Mouse (Mus musculus) midbrain, embryonic 16.5 days (tissue): Measurements from ENCODE around the gene Pnrc1. TPM values are rescaled to one million over a fixed set of nuclear protein-coding genes. Genes with fewer than 3 reads are reported as not detected.
"Not testable (repeated sequence)": the region's sequence is repeated elsewhere in the genome, so short reads cannot be mapped to it uniquely, and the experiment has no call there.

Experiments
- ATAC-seq: fragments of 200-750 bp; cut with Nextera tagmentation; 2 replicates; pipeline ENCODE4 v1.8.0; 2017; ENCODE audit warnings: moderate TSS enrichment
- H3K27ac ChIP-seq: fragments of 300-500 bp; sonication (generic); 2 replicates; pipeline ENCODE4 v1.5.1; 2014; ENCODE audit warnings: mild to moderate bottlenecking, low read length, mixed read lengths
- H3K27me3 ChIP-seq: fragments of 300-500 bp; sonication (generic); 2 replicates; pipeline ENCODE4 v1.6.1; 2014; ENCODE audit warnings: low read depth, low read length, mixed read lengths; ENCODE audit not compliant: control insufficient read depth, insufficient read depth
- H3K36me3 ChIP-seq: fragments of 300-500 bp; sonication (generic); 2 replicates; pipeline ENCODE4 v1.6.1; 2014; ENCODE audit warnings: mild to moderate bottlenecking, low read length, moderate library complexity, mixed read lengths; ENCODE audit not compliant: control insufficient read depth, insufficient read depth
- H3K4me1 ChIP-seq: fragments of 300-500 bp; sonication (generic); 2 replicates; pipeline ENCODE4 v1.6.1; 2014; ENCODE audit warnings: mild to moderate bottlenecking, low read length, mixed read lengths; ENCODE audit not compliant: control insufficient read depth, insufficient read depth
- H3K4me2 ChIP-seq: fragments of 300-500 bp; sonication (generic); 2 replicates; pipeline ENCODE4 v1.6.1; 2014; ENCODE audit warnings: mild to moderate bottlenecking, low read length, mixed read lengths
- H3K4me3 ChIP-seq: fragments of 300-500 bp; sonication (generic); 2 replicates; pipeline ENCODE4 v1.5.1; 2014; ENCODE audit warnings: low read depth, mild to moderate bottlenecking, low read length, moderate library complexity, mixed read lengths
- H3K9ac ChIP-seq: fragments of 300-500 bp; sonication (generic); 2 replicates; pipeline ENCODE4 v1.6.1; 2014; ENCODE audit warnings: low read depth, low read length, mixed read lengths
- H3K9me3 ChIP-seq: fragments of 300-500 bp; sonication (generic); replicated peaks from 2 replicates; pipeline ENCODE4 v1.6.1; 2014; ENCODE audit warnings: mild to moderate bottlenecking, low read length, mixed read lengths; ENCODE audit not compliant: control insufficient read depth, poor library complexity, severe bottlenecking
- WGBS: fragments of 180-500 bp; shearing (Covaris S2); extraction: QIAGEN DNeasy Blood & Tissue Kit; methylation state at CpG from one replicate; pipeline ENCODE4 v1.1.7; 2014; 5-methylcytosine and 5-hydroxymethylcytosine counted together
- polyA plus RNA-seq: library from polyadenylated mRNA; unstranded; fragments of >200 nt; fragmentation: Nextera tagmentation; extraction: Ambion mirVana; gene quantifications from 2 replicates; pipeline ENCODE4 v1.2.1, GENCODE M21; 2015

Gene Pnrc1
- polyA plus RNA-seq, 1 experiment from 2014 or later = 48.7 TPM

- H3K27ac ChIP-seq = no peak overlapping the region
- no peaks in the 10 kb centered on the region for H3K4me1 ChIP-seq
- H3K9ac ChIP-seq = no peak overlapping the region
- no peak overlapping the region for H3K4me2 ChIP-seq
- no peak overlapping the region for H3K4me3 ChIP-seq
- no peaks in the 10 kb centered on the region for H3K27me3 ChIP-seq
- whole genome bisulfite sequencing = 92% methylated on average over 1 of the region's 1 CpGs
- no peaks in the 10 kb centered on the region for H3K9me3 ChIP-seq
- no peaks in the 10 kb centered on the region for H3K36me3 ChIP-seq
- no peak for ATAC-seq
Observed at GRCm38 (mm10) chr4:33303057-33303456, 13.1 kb upstream of the Pnrc1 start.

GRCm38 (mm10) chr4:33300891-33301665, 11.1 kb upstream of the Pnrc1 start:
- not testable (repeated sequence) for H3K4me1 ChIP-seq, H3K9me3 ChIP-seq, H3K9ac ChIP-seq, H3K27me3 ChIP-seq, ATAC-seq, H3K4me2 ChIP-seq, H3K27ac ChIP-seq, H3K4me3 ChIP-seq, H3K36me3 ChIP-seq
- WGBS = 64% methylated on average over 6 of the region's 6 CpGs

- no peak overlapping the region for H3K4me3 ChIP-seq
- H3K36me3 ChIP-seq = no peaks in the 10 kb centered on the region
- no peak overlapping the region for H3K4me2 ChIP-seq
- H3K4me1 ChIP-seq = no peaks in the 10 kb centered on the region
- H3K9ac ChIP-seq = no peak overlapping the region
- H3K27me3 ChIP-seq = no peaks in the 10 kb centered on the region
- 23% methylated on average over 16 of the region's 16 CpGs for WGBS
- no peaks in the 10 kb centered on the region for H3K9me3 ChIP-seq
- no peak for ATAC-seq
- no peak overlapping the region for H3K27ac ChIP-seq
Observed at GRCm38 (mm10) chr4:33292409-33293370, 2.7 kb upstream of the Pnrc1 start.

- H3K36me3 ChIP-seq = no peaks in the 10 kb centered on the region
- no peak for ATAC-seq
- H3K4me2 ChIP-seq = no peak overlapping the region
- no peaks in the 10 kb centered on the region for H3K27me3 ChIP-seq
- no peaks in the 10 kb centered on the region for H3K9me3 ChIP-seq
- H3K9ac ChIP-seq = no peak overlapping the region
- H3K4me1 ChIP-seq = no peaks in the 10 kb centered on the region
- H3K4me3 ChIP-seq = no peak overlapping the region
- H3K27ac ChIP-seq = no peak overlapping the region
- 67% methylated on average over 4 of the region's 4 CpGs for WGBS
Observed at GRCm38 (mm10) chr4:33290878-33291277, 915 bp upstream of the Pnrc1 start.

- no peak overlapping the region for H3K9ac ChIP-seq
- H3K9me3 ChIP-seq = no peaks in the 10 kb centered on the region
- no peaks in the 10 kb centered on the region for H3K4me1 ChIP-seq
- no peaks in the 10 kb centered on the region for H3K36me3 ChIP-seq
- 89% methylated on average over 12 of the region's 12 CpGs for WGBS
- no peak overlapping the region for H3K4me2 ChIP-seq
- no peak overlapping the region for H3K4me3 ChIP-seq
- no peak for ATAC-seq
- no peak overlapping the region for H3K27ac ChIP-seq
- H3K27me3 ChIP-seq = no peaks in the 10 kb centered on the region
Observed at GRCm38 (mm10) chr4:33289106-33289650, 785 bp downstream of the Pnrc1 start.

- Histone ChIP-seq H3K9me3 (no peaks in the 10 kb centered on the region), H3K4me1 (no peaks in the 10 kb centered on the region), H3K4me3 (no peak overlapping the region), H3K27ac (no peak overlapping the region), H3K27me3 (no peaks in the 10 kb centered on the region), H3K4me2 (no peak overlapping the region), H3K9ac (no peak overlapping the region), H3K36me3 (no peaks in the 10 kb centered on the region)
- WGBS = 86% methylated on average over 8 of the region's 8 CpGs
- ATAC-seq = no peak
Observed at GRCm38 (mm10) chr4:33285448-33285847, 4.5 kb downstream of the Pnrc1 start.

- Histone ChIP-seq H3K36me3 (no peaks in the 10 kb centered on the region), H3K9ac (no peak overlapping the region), H3K27me3 (no peaks in the 10 kb centered on the region), H3K4me1 (no peaks in the 10 kb centered on the region), H3K27ac (no peak overlapping the region), H3K4me3 (no peak overlapping the region), H3K4me2 (no peak overlapping the region), H3K9me3 (no peaks in the 10 kb centered on the region)
- ATAC-seq = no peak
- 92% methylated on average over 5 of the region's 5 CpGs for WGBS
Observed at GRCm38 (mm10) chr4:33284083-33284880, 5.7 kb downstream of the Pnrc1 start.

- Histone ChIP-seq H3K27ac (no peak overlapping the region), H3K36me3 (no peaks in the 10 kb centered on the region), H3K9ac (no peak overlapping the region), H3K27me3 (no peaks in the 10 kb centered on the region), H3K4me3 (no peak overlapping the region), H3K4me1 (no peaks in the 10 kb centered on the region), H3K4me2 (no peak overlapping the region), H3K9me3 (no peaks in the 10 kb centered on the region)
- 87% methylated on average over 3 of the region's 3 CpGs for WGBS
- ATAC-seq = no peak
Observed at GRCm38 (mm10) chr4:33281891-33282685, 7.9 kb downstream of the Pnrc1 start.
